Mouse (Mus musculus) hindbrain, embryonic 10.5 days (tissue): Measurements from ENCODE around the gene Snx1. TPM values are rescaled to one million over a fixed set of nuclear protein-coding genes. Genes with fewer than 3 reads are reported as not detected.

ENCODE experiments used
- DNase-seq: peaks from one replicate; pipeline ENCODE4 v3.0.0-alpha.2; 2017; ENCODE audit warnings: low spot score
- H3K27ac ChIP-seq: fragments of 300-500 bp; sonication (generic); 2 replicates; pipeline ENCODE4 v1.5.1; 2016; ENCODE audit warnings: mild to moderate bottlenecking, moderate library complexity
- H3K27me3 ChIP-seq: fragments of 300-500 bp; sonication (generic); 2 replicates; pipeline ENCODE4 v1.6.1; 2016; ENCODE audit warnings: mild to moderate bottlenecking; ENCODE audit not compliant: poor library complexity, insufficient read depth, severe bottlenecking
- H3K36me3 ChIP-seq: fragments of 300-500 bp; sonication (generic); 2 replicates; pipeline ENCODE4 v1.6.1; 2016; ENCODE audit warnings: mild to moderate bottlenecking, moderate library complexity
- H3K4me1 ChIP-seq: fragments of 300-500 bp; sonication (generic); replicated peaks from 2 replicates; pipeline ENCODE4 v1.6.1; 2016; ENCODE audit warnings: mild to moderate bottlenecking
- H3K4me3 ChIP-seq: fragments of 300-500 bp; sonication (generic); 2 replicates; pipeline ENCODE4 v1.5.1; 2016; ENCODE audit warnings: mild to moderate bottlenecking, moderate library complexity
- H3K9me3 ChIP-seq: fragments of 300-500 bp; sonication (generic); 2 replicates; pipeline ENCODE4 v1.6.1; 2016; ENCODE audit warnings: mild to moderate bottlenecking, moderate library complexity
- WGBS: fragments of 180-500 bp; shearing (Covaris S2); methylation state at CpG from one replicate; pipeline ENCODE4 v1.1.7; 2016; 5-methylcytosine and 5-hydroxymethylcytosine counted together
- polyA plus RNA-seq: library from polyadenylated mRNA; unstranded; fragments of >200 nt; fragmentation: Nextera tagmentation; extraction: Ambion mirVana; gene quantifications from 2 replicates; pipeline ENCODE4 v1.2.1, GENCODE M21; 2016

The Snx1 gene
- polyA plus RNA-seq, 1 experiment from 2014 or later: 128 TPM

DNA sequence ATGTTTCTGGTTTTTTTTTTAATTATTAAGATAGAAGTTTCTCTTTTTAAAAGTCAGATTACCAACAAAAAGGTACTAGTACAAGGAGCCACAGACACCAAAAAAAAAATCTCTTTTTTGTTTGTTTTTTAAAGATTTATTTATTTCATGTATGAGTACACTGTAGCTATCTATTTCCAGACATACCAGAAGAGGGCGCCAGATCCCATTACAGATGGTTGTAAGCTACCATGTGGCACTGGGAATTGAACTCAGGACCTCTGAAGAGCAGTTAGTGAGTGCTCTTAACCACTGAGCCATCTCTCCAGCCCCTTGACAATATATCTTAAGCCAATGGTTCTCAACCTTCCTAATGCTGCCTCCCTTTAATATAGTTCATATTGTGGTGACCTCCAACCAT, 72.8 kb downstream of the Snx1 start:
- Histone ChIP-seq H3K27me3 (no peaks in the 10 kb centered on the region), H3K36me3 (no peaks in the 10 kb centered on the region), H3K4me3 (no peak overlapping the region), H3K4me1 (peaks cover 6% of the 10 kb centered on the region; the same call in 1 of the 2 replicates), H3K27ac (no peak overlapping the region), H3K9me3 (0 out of 2 replicates have a peak, but pooled peaks cover 4% of the 10 kb centered on the region)
- no peak for DNase-seq
- 28% methylated on average over 1 of the region's 1 CpGs for WGBS

DNA sequence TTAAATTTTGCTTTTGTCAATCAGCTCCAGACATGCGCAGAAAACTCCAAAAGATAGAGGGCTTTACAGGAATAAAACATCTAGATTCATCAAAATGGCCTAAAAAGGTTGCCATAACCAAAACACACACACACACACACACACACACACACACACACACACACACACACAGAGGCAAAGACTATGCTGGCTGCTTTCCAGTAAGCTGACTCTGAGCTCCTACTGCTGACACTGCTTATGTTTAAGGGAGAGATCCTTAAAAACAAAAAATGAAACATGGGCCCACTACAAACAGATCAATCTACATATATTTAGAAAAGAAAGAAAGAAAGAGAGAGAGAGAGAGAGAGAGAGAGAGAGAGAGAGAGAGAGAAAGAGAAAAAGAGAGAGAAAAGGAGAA, 73.7 kb downstream of the Snx1 start:
- 83% methylated on average over 1 of the region's 1 CpGs for WGBS
- Histone ChIP-seq H3K27me3 (no peaks in the 10 kb centered on the region), H3K27ac (no peak overlapping the region), H3K4me1 (peaks cover 5% of the 10 kb centered on the region; the same call in 1 of the 2 replicates), H3K9me3 (0 out of 2 replicates have a peak, but pooled peaks cover 4% of the 10 kb centered on the region), H3K36me3 (no peaks in the 10 kb centered on the region), H3K4me3 (no peak overlapping the region)
- DNase-seq: no peak

DNA sequence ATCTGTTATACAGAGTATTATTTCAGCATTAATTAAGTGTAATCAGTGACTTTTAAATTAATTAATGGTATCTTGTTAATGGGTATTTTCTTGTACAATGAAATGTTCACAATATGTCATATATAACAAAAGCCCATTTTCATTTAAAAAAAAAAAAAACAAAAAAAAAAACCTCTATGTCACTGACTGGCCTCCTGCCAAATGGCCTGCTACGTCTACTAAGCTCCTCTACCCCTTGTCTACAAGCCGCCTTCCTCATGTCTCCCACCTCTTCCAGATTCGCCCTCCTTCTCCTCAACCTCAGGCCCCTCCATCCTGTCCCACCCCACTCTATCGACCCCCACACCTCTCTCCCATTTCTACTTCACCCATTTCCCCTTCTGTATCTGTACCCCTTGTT, 74.9 kb downstream of the Snx1 start:
- Histone ChIP-seq H3K9me3 (0 out of 2 replicates have a peak, but pooled peaks cover 4% of the 10 kb centered on the region), H3K36me3 (no peaks in the 10 kb centered on the region), H3K4me1 (peaks cover 5% of the 10 kb centered on the region; the same call in 1 of the 2 replicates), H3K27ac (no peak overlapping the region), H3K27me3 (no peaks in the 10 kb centered on the region), H3K4me3 (no peak overlapping the region)
- 81% methylated on average over 4 of the region's 4 CpGs for WGBS
- no peak for DNase-seq

DNA sequence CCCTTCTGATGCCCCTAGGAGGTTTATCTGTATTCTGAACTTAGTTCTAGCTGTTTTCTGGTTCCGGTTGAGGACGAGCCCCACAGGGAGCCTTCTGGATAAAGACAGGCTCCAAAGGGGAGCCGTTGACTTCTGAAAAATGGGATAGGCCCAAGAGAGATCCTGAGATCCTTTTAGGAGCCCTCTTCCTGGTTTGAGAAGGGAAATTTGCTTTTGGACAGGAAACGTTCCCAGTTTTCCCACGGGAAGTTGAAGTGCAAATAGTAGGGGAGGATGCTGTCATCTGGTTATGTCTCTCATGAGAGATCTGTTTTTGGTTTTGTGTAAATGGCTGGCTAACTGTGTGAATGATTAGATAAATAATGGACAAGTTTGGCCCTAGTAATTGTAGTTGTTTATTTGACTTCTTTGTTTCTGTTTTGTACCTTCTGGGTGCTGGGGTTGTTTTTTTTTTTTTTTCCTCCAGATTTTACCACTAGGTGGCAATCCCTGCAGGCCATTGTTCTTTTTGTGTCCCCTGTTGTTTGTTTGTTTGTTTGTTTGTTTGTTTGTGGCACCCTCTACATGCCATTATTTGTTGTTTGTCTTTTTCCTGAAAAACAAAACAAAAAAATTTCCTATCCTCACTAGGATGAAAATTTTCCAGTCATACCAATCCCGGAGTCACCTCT, 76.3 kb downstream of the Snx1 start:
- H3K4me3 ChIP-seq: no peak overlapping the region
- H3K27ac ChIP-seq: no peak overlapping the region
- no peaks in the 10 kb centered on the region for H3K27me3 ChIP-seq
- DNase-seq: no peak
- WGBS: 67% methylated on average over 6 of the region's 6 CpGs
- no peaks in the 10 kb centered on the region for H3K36me3 ChIP-seq
- H3K4me1 ChIP-seq: peaks cover 5% of the 10 kb centered on the region; the same call in 1 of the 2 replicates
- 0 out of 2 replicates have a peak, but pooled peaks cover 4% of the 10 kb centered on the region for H3K9me3 ChIP-seq

DNA sequence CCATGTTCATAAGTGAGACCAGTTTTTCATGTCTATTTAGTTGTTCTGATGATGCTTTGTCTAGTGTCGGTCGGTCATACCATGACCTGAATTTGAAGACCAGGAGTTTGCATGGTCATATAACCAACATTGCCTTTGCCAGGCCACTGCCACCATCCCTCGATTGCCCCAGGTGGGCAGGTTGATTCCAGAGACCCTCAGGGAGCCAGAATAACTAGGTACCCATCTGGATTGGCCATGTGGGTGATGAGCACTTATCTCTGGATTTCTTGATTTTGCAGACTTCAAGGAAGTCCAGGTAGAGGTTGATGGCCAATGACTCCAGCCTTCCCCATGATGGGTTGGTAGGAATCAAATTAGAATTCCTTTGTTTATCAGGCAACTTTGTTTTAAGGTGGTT, 83.1 kb downstream of the Snx1 start:
- DNase-seq: no peak
- H3K4me3 ChIP-seq: no peak overlapping the region
- no peaks in the 10 kb centered on the region for H3K27me3 ChIP-seq
- H3K36me3 ChIP-seq: peaks cover 38% of the 10 kb centered on the region
- H3K4me1 ChIP-seq: no peaks in the 10 kb centered on the region
- H3K27ac ChIP-seq: no peak overlapping the region
- H3K9me3 ChIP-seq: no peaks in the 10 kb centered on the region
- WGBS: 95% methylated on average over 3 of the region's 3 CpGs

DNA sequence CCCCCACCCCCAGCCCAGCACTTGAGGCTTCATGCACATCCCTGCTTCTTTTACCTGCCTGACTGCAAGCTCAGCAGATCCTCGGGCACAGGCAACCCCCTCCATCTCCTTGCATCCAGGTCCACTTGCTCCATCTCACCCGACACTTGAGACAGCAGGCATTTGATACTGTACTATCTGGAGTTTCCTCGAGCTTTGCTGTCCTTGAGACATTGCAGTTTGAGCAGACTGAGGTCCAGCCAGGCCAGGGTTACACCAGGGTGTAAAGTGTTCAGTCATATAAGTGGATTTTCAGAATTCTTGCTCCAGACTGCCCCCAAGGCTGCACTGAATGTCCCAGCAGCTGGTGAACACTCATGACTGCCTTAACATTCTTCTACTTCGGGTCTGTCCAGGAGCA, 84.1 kb downstream of the Snx1 start:
- H3K9me3 ChIP-seq: no peaks in the 10 kb centered on the region
- DNase-seq: no peak
- no peaks in the 10 kb centered on the region for H3K27me3 ChIP-seq
- 86% methylated on average over 4 of the region's 4 CpGs for WGBS
- H3K4me3 ChIP-seq: no peak overlapping the region
- peaks cover 44% of the 10 kb centered on the region for H3K36me3 ChIP-seq
- no peak overlapping the region for H3K27ac ChIP-seq
- H3K4me1 ChIP-seq: no peaks in the 10 kb centered on the region

DNA sequence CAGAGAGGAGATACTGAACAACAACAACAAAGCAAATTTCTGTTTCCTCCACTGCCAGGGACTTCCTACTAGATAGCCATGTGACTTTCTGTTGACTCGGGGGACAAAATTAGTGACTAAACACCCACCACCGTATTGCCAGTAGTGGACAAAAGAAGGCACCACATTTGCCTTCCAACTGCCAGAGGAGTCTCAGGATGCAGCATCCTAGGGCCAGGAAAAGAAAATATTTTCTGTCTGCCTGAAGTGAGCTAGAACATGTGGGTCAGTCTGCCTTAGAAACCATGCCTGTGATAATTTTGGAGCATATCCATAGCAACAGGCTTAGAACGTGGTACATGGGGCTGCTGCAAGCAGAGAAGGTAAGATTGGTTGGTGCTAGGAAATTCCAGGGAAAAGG, 85.6 kb downstream of the Snx1 start:
- Histone ChIP-seq H3K27ac (no peak overlapping the region), H3K9me3 (no peaks in the 10 kb centered on the region), H3K36me3 (peaks cover 45% of the 10 kb centered on the region), H3K4me1 (no peaks in the 10 kb centered on the region), H3K4me3 (no peak overlapping the region), H3K27me3 (no peaks in the 10 kb centered on the region)
- DNase-seq: no peak
- WGBS: 86% methylated on average over 3 of the region's 3 CpGs

DNA sequence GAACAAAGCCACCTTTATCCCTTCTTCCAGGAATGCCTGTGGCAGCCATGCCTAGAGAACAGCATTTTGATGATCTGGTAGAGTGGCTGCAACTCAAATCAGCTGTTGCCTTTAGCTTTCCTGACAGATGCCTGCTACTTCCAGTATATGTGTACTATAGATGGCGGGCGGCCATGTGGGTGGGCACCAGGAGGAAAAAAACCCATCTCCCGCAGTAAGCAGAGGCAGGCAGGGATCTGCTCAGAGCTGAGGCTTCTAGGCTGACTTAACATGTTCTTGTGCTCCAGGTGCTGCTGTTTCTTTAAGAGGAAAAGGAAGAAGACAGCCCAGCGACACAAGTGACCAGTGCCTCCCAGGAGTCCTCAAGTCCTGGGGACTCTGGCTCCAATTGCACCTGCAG, 87.1 kb downstream of the Snx1 start:
- Histone ChIP-seq H3K27me3 (no peaks in the 10 kb centered on the region), H3K4me1 (no peaks in the 10 kb centered on the region), H3K27ac (no peak overlapping the region), H3K9me3 (no peaks in the 10 kb centered on the region), H3K36me3 (peaks cover 53% of the 10 kb centered on the region), H3K4me3 (no peak overlapping the region)
- WGBS: 86% methylated on average over 4 of the region's 4 CpGs
- DNase-seq: no peak

DNA sequence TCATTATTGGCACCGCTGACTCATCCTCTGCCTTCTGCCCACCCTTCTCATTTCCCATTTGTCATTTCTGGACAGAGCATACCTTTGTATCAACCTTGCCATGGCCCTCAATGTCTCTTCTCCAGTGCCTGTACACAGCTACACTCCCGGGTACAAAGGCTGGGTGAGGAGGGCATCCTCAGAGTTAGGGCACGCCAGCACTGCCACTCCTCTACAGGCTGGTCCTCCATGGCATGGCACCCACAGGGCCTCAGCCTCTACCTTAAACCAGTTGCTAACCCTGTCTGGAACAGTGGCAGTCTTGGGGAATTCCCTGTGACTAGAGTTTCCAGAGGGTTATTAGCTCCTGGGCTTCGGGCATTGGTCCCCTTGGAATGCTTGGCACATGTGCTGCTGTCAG, 87.8 kb downstream of the Snx1 start:
- 94% methylated on average over 4 of the region's 4 CpGs for WGBS
- peaks cover 58% of the 10 kb centered on the region for H3K36me3 ChIP-seq

More for the DNA sequence above, 87.8 kb downstream of the Snx1 start:
- no peaks in the 10 kb centered on the region for H3K27me3 ChIP-seq
- no peaks in the 10 kb centered on the region for H3K4me1 ChIP-seq
- H3K9me3 ChIP-seq: no peaks in the 10 kb centered on the region
- H3K27ac ChIP-seq: no peak overlapping the region
- no peak for DNase-seq
- no peak overlapping the region for H3K4me3 ChIP-seq

Other genes with a start within 250 kb of the Snx1 start
- 187 and 280 TPM in 2 replicates for gene Pclaf, start 236.3 kb downstream of the Snx1 start, polyA plus RNA-seq
- 29.7 and 32.3 TPM in 2 replicates for gene Trip4, start 217.8 kb downstream of the Snx1 start, polyA plus RNA-seq
- 19.3 and 21.5 TPM in 2 replicates for gene Csnk1g1, start 217.7 kb downstream of the Snx1 start, polyA plus RNA-seq
- 498 and 516 TPM in 2 replicates for gene Ppib, start 66.4 kb downstream of the Snx1 start, polyA plus RNA-seq
- gene Snx22, start 56.9 kb downstream of the Snx1 start, polyA plus RNA-seq: 3.5 and 4.6 TPM in 2 replicates
- gene Ciao2a, start within 50 bp of the Snx1 start, polyA plus RNA-seq: 138 and 149 TPM in 2 replicates
- gene Dapk2, start 31.6 kb upstream of the Snx1 start, polyA plus RNA-seq: 3.5 and 5.1 TPM in 2 replicates
- 28.9 and 30.5 TPM in 2 replicates for gene Herc1, start 223.9 kb upstream of the Snx1 start, polyA plus RNA-seq